Mouse (Mus musculus) spleen, postnatal 10 days (tissue): ENCODE data around the gene Gm13889.

ENCODE experiments used
- DNase-seq, 2 experiments: peaks; one replicate each; pipeline ENCODE4 v3.0.0; 2021 to 2022; ENCODE audit warnings: low spot score in 2 of 2

Gene Gm13889

DNA sequence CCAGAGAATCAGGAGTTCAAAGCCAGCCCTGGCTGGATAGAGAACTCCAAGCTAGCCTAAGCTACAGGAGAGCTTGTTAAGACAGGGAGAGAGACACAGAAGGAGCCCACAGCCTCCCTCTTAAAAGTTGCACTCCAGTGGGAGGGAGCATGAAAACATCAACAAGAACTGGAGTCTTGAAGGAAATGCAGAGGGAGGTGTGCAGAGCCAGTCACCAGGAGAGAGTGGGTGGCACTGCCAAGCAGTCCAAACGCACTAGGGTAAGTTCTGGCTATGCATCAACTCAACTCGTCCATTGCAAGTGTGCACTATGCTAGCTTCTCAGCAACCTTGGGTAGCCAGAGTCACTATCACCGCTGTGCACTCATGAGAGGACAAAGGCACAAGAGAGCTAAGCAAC lies 1.2 kb upstream of the Gm13889 start:
- DNase-seq, result no peak

DNA sequence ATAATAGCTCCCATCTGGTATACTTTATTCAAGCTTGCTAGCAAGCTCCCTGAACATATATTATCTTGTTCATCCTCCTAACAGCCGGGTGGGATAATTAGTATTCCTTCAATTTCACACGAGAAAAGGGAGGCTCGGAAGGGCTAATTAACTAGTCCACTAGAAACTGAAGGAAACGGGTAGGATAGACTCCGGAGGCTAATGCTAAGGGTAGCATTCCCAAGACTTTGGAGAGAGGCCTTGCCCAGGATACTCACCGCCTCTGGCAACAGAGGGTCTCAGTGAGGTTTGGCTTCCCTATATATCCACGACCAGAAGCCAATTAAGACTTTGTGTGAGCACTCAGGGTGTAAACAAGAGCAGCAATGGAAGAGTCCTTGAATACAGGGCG lies 779 bp upstream of the Gm13889 start:
- no peak for DNase-seq

DNA sequence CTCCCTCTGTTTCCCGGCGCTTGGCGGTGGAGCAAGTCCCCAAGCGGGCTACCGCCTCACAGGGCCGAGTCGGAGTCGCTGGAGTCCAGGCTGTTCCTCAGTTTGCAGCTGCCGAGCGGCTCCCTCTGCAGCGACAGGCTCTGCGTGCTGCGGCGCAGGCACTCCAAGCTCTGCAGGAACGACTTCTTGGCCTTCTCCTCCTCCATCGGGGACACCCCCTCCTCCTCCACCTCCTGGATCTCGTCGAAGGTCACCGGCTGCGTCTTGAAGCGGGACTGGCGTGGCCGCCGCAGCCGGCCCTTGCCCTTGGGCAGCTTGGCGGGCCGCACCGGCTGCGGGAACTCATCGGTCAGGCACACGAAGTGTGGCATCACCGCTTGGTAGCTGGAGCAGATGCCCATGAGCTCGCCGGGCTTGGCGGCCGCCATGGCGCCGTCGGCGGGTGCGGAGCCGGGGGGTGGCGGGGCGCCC lies 635 bp downstream of the Gm13889 start:
- DNase-seq, result no peak

DNA sequence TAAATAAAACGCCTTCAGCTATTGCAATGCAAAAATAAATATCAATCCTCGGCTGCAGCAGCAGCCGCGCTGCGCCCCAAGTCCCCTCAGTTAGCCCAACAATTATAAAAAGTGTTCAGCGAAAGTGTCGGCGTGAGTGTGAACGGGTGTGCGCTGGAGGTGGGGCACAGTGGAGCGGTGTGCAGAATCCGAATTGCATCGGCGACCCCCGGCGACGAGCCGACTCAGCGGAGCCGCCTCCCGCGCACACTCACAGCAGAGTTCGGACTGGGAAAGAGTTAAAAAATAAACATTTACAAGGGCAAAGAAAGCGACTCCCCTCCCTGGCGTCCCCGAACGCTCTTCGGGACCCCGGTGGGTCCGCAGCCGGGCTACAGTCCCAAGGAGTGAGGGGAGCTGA lies 1.1 kb downstream of the Gm13889 start:
- no peak for DNase-seq

DNA sequence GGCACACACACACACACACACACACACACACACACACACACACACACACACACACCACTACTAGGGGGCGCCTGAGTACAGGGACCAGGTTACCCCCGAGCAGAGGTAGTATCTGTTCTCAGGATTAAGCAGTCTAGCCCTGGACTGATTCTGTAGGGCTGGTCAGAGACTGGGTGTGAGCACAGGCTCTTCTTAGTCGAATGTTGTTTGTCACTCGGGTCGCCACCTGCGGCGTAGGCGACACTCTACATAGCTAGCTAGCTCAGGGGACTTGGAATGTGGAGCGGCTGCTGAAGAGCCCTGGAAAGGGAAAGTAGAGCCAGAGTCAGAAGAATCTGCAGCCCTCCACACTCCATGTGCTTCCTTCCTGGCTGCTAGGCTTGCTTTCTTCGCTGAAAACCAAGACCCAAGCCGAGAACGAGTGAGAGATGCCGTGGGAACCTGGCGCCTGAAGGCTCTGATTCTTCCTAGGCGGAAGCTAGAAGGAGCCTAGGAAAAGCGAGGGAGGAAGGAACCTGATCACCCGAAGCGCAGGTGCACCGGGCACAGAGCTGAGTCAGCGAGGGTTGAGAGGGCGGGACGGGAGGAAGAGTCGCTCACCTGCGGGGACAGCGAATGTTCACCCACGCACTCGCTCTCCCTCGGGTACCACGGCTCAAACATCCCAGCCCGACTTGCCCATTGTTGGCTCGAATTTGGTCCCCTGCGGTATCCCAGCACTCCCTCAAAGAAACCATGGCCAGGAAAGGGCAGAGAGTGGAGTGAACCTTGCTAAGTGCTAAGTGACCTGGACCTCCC lies 2.0 kb downstream of the Gm13889 start:
- DNase-seq, result no peak

DNA sequence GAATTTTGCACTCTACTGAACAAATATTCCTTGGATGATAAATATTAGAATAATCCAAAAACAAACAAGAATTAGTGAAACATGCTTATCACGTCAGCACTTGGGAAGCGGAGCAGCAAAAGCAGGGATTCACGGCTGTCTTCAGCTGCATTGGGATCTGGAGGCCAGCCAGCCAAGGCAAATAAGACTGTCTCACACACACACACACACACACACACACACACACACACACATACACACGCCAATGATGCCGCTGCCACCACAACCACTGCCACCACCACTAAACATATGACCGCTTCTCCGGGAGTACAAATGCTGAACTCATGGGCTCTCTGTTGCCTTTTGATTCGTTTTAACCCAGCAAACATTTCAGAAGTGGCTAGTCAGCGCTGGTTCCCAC lies 3.3 kb downstream of the Gm13889 start:
- DNase-seq, result no peak

DNA sequence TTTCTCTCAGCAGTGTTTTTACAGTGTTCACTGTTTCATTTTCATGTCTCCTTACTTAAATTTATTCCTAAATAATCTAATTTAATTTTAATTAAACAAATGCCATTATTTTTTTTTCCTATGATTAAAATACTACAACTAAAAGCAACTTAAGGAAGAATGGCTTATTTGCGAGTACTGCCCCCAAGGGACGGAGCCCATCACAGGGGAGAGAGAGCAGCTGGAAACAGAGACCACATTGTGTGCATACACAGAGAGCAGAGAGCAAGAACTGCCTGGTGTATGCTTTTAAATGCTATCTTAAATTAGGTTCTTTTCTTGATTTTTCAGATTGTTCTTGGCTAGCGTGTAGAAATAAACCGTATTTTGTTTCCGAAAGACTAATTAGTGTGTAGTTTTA lies 10.0 kb downstream of the Gm13889 start:
- no peak for DNase-seq

DNA sequence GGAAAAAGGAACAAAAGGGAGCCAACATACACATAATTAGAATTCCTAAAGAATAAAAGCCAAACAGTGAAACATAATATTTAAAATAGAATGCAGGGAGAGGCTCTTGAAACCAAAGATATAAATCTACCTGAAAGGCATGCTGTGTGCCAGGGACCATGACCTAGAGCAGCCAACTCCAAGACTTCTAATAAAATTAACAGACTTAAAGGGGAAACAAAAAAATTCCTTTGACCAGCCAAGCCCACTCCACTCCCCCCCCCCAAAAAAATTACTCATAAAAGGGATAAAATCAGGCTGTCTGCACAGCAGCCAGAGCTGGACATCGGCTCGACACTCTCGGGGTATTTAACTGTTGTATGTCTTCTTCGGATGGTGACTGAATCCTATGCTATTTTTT lies 12.1 kb downstream of the Gm13889 start:
- DNase-seq, result no peak

DNA sequence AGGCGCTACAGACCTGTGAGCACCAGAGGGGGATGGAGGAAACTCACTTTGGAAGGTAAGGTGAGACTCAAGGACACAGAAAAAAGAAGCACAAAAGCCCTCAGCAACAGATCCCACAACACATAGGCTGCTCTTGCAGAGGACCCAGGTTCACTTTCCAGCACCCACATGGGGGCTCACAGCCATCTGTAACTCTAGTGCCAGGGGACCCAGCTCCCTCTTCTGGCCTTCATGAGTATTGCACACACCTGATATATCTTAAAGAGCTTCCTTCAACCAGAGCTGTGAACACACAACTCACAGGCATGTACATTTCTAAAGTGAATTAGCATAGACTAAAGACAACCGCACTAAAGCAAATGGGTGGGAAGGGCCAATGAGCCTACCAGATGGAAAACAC lies 12.9 kb downstream of the Gm13889 start:
- DNase-seq, result no peak

DNA sequence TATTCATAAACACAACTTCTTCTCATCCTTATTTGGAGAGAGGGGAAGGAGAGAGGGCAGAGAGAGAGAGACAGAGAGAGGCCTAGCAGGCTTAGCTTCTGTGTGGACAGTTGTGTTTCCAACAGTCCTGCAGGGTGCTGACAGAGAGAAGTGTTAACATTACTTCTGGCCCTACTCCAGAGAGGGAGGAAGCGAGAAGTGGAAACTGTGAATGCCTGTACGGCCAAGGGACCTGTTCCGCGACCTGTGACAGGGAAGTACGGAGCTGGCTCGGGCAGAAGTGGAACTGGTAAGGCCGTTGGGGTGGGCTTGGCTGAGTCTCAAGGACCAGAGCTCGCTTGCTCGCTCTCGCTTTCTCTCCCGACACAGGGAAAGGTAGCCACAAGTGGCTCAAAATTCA lies 15.3 kb downstream of the Gm13889 start:
- DNase-seq, result no peak

DNA sequence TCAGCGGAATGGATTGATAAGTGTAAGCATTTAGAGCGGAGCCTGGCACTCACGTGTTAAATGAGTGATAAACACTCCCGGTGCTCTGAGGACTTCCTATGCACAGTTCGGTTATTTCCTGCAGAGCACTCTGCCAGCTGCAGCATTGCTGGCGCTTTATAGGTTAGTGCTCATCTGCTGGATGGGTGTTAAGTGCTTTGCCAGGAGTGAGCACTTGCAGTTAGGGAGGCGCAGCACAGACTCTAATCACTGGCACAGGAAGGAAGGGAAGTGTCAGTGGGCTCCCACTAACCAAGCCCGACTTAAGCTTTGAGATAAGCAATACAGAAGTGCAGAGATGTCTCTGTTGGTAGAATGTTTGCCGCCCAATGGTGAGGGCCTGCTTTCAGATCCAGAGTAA lies 18.5 kb downstream of the Gm13889 start:
- DNase-seq, result no peak

DNA sequence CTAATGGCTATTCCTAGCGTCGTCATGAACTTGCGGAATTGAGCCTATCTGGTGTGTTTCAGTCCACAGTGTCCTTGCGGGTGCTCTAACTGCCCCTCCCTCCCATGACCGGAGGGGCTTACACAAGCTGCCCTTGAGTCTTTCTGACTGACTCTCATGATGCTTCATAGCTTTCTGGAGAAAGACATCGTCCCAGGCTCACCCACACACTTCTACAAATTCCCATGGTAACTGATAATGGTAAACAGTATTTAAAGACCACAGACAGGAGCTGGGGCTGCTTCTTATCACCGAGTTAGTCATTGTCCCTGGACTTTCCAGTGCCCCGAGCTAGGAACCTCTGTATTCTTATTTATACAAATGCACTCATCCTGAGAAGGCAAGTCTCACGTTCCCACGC lies 28.1 kb downstream of the Gm13889 start:
- DNase-seq, result no peak

DNA sequence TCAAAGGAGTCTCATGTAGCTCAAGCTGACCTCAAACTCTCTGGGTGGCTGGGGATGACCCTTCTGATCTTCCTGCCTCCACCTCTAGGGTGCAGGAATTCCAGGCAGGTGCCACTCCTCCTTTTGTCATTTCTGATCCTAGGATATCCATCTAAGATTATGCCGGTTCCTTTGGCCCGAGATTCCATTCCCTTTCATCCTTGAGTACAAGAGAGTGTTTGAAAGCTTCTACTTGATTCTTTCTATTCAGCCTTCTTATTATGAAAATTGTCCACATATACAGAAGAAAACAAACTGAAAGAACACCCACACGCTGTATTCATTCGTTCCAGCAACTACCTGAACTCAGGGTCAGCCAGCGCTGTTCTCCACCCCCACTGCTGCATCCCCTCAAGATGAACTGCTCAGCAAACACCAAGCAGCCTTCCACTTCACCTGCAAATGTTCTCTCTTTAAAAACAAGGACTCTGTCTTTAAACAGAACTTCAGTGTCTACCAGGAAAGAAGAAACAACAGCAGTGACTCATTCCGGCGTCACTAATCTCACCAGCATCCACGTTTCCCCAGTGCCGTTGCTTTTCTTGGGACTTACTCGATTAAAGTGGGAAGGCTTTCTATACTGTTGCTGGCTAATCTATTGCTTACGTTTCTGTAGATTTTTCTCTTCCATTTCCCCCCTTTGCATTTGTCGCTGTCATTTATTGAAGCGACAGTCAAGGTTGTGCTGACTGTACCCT lies 29.1 kb downstream of the Gm13889 start:
- DNase-seq, result no peak

DNA sequence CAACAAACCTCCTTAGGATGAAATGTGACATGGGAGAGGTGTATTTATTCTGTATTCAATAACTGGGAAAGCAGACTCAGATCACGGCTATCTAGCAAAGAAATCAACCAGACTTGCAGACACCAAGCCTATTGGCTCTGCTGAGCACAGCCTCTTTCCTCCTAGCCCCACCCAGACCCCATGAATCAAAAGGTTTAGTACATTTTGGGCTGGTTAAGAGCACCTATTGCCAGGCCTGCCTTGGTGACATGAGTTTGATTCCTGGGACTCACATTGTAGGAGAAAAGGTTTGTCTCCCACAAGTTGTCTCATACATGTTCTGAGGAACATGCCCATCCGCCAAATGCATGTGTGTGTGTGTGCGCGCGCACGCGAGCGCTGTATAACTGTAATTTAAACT lies 30.9 kb downstream of the Gm13889 start:
- DNase-seq, result no peak

DNA sequence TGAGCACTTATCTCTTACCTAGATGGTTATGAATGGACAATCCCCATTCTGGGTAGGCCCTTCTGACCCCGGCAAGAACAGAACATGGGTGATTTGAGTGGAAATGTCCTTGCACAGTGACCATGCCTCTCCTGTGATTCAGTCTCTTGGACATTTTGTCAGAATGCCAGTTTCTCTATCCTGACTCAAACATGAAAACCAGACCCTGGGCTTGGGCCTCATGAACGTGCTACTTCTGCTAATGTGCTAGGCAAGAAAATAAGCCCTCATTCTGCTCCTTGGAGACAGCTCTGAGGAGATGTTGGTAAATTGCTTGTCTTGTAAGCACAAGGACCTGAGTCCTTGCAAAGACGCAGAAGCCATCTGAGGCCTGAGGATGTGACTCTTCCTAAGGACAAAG lies 37.9 kb downstream of the Gm13889 start:
- no peak for DNase-seq

DNA sequence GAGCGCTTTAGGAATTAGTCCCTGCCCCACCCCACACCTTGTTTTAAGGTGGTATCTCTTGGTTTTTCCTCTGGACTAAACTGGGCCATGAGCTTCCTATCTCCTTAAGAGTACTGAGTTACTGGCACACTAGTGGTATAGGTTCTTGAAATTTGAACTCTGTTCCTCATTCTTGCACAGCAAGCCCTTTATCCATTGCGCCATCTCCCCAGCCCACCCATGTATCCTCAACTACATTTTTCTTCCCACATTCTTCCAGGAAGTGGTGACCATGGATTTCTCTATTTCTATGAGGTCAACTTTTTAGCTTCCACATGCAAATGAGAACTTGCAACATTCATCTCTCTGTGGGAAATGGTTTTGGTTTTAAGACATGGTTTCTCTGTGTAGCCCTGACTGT lies 43.4 kb downstream of the Gm13889 start:
- DNase-seq, result no peak

DNA sequence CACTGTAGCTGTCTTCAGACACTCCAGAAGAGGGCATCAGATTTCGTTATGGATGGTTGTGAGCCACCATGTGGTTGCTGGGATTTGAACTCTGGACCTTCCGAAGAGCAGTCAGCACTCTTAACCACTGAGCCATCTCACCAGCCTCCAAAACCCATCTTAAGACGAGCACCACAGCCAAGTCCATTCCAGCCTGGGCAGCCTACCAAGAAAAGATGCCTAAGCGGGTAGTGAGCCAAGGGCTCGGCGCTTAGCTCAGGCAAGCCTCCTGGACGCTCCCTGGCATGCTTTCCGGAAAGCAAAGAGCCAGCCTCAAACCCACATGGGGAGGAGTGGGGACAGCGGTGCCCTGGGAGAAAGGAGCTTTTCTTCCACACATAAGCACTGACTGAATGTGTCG lies 45.1 kb downstream of the Gm13889 start:
- no peak for DNase-seq

DNA sequence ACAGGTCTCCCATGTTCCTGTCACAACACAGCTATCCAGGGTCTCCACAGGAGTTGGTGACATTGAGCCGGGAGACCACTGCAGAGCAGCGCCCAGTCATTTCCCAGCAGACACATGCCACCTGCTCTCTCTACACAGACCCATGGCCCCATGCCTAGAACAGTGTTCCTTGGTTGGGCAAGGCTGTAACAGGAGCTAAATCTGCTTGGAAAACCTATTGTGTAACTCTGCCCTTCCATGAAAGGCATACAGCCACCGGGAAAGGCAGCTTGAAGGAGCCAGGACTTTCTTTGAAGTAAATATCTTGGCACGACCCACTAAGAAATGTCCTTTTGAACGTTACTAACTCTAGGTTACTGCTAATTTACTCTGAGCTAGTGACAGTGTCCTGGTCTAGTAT lies 47.3 kb downstream of the Gm13889 start:
- no peak for DNase-seq

DNA sequence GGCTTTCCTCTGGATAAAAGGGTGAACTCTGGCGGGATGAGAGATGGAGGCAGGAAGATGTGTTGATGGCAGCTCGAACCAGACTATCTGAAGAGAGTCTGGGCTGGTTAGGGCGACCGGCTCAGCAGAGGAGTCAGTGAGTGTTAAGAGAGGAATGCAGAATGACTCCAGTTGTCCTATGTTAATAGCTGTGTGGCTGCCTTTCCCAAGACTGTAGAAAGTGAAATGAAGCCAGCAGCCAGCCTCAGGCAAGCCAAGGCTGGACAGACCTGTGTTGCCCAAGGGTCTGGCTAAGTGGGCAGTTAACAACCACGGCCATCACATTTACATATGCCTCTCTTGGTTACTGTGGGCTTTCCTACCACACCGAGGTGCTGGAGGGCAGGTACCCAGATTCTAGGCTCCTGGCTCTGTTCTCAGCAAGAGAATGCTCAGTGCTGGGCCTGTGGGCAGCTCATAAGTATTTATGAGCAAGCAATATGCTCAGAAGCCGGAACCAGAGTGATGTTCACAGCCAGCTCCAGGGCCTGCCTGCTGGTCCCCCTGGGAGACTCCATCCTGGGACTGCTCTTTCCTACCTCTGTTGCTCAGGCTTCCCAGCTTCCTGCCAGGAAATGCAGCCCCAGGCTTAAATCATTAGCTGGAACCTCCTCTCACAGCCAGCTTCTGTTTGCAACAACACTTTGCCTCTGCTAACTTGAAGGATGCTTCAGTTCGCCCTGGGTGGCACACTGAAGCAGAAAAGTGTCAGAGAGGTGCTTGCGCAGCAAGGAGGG lies 49.3 kb downstream of the Gm13889 start:
- no peak for DNase-seq

DNA sequence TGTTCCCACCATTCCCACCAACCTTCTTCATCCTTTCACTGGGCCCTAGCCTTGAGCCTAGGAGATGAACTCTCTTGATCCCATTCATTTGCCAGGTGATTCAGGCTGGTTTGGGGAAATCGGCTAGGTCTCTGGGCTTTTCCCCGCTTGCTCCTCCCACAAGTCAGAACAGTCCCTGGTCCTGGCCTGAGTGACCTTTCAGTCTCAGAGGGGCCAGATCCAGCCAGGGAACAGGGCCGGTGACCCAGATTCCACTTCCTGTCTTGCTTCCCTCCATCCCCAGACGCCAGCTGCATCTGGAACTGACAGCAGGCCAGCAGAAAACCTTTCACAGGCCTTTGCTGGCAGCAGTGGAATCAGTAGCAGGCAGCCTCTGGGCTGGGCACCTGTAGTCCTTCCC lies 50.7 kb downstream of the Gm13889 start:
- DNase-seq, result no peak
